Mouse (Mus musculus) bone marrow macrophage, adult 2 months (primary cell): ENCODE results near the gene AC140267.1.

Source experiments
- CTCF ChIP-seq: IDR thresholded peaks from 2 replicates; pipeline ENCODE4 v1.5.1; 2012; ENCODE audit warnings: low read depth, mild to moderate bottlenecking, low read length, moderate library complexity
- POLR2A ChIP-seq: IDR thresholded peaks from 2 replicates; pipeline ENCODE4 v1.6.1; 2012; ENCODE audit warnings: mild to moderate bottlenecking, low read depth, low read length, borderline replicate concordance

GRCm38 (mm10) chr15:80254847-80255645 is 19.4 kb downstream of the AC140267.1 start, which contains the start of gene Atf4:
- TF ChIP-seq CTCF, result no peak
- TF ChIP-seq POLR2A, result peak; percentile 83
